Mouse (Mus musculus): ENCODE data around the gene Bcl2l2.

DNA sequence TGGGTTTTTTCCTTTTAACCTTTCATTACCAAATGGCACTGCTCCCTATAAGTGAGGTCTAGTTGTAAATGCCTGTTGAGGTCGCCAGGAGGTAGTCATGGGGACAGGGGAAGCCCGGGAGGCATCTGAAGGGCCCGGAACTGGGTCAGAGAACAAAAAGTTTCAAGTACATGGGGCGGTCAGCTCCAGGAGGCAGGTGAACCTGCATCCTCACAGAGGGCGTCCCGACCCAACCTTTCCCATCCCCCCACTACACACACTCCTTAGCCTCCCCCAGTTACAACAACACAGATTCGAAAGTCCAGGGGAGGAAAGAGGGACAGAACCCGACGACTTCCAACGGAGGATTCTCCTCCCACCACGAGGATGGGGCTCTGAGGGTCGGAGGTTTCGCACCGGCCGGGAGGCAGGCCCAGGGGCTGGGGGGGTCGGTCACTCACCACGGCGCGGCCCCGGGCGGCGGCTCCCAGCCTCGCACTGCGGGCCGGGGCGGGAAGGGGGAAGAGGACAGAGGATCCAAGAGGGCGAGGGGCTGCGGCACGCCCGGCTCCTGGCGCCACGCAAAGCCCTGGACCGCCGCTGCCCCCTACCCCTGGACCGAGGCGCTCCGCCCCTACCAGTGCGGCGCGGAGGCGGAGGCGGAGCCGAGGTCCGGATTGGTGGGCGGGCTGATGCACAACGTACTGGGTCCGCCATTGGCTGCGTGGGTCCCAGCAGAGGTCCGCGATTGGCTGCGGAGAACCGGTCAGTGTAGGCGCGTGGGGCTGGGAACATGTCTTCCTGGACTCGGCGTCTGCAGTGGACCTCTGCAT is 19.5 kb upstream of the Bcl2l2 start:
- TF ChIP-seq CTCF (IDR thresholded peaks at IDR 0.05; ENCODE audit: low read depth, low read length) (no peak), POLR2A (IDR thresholded peaks at IDR 0.05; ENCODE audit: borderline replicate concordance, low read depth, low read length) (no peak)

Data from bone marrow macrophage, adult 2 months (primary cell).